Mouse (Mus musculus) olfactory bulb, adult 2 months (tissue): ENCODE data around the gene Aagab.

Experiments used
- CTCF ChIP-seq: fragments of 200-500 bp; IDR thresholded peaks from 2 replicates; pipeline ENCODE4 v1.5.1; 2012; ENCODE audit warnings: low read depth, mild to moderate bottlenecking, low read length, moderate library complexity; ENCODE audit not compliant: insufficient read depth
- POLR2A ChIP-seq: fragments of 200-500 bp; IDR thresholded peaks from 2 replicates; pipeline ENCODE4 v1.6.1; 2012; ENCODE audit warnings: mild to moderate bottlenecking, low read depth, low read length, moderate library complexity; ENCODE audit not compliant: insufficient read depth

DNA sequence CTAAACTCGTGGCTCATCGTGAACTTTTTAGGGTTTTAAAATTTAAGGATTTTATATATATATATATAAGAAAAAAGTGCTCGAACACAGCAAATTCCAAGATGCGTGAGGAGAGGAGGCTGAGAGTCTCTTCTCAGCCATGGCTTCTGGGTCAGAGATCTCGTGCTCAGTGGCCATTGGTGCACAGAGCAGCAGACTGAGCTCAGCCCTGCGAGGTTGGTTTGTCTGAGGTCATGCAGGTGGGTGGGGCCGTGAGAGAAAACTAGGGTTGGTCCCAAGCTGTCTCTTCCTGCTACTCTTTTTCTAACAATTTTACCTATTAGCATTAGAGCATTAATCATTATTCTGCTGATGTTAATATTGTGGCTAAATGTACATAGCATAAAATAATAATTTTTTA lies 30.9 kb downstream of the Aagab start:
- TF ChIP-seq CTCF (no peak), POLR2A (no peak)
